22 mouse cellular contexts compared by ENCODE assay signal in genomic region chr6:66848936-66849335, GRCm38 (mm10). TPM values are rescaled to one million over a fixed set of nuclear protein-coding genes. Genes with fewer than 3 reads are reported as not detected.
DNase-seq lines count a peak whose midpoint lies in the region; ATAC-seq and TF ChIP-seq lines count a peak whose summit lies in the region.
"Had no signal": no experiment of that assay in that cellular context is flagged by ENCODE, and none has a peak within 500 bp of the region (broad histone marks: within the 10 kb centered on the region; RNA-seq: fewer than 3 reads in every experiment).

No protein-coding gene starts in this region.

- no peaks in the 10 kb centered on the region for H3K36me3 ChIP-seq in intestine, postnatal 0 days (ENCODE audit: control insufficient read depth, insufficient read depth)
- H3K36me3 ChIP-seq: heart, embryonic 12.5 days; hindbrain, embryonic 15.5 days had no signal

- no peak overlapping the region for H3K4me2 ChIP-seq in intestine, postnatal 0 days (replicated peaks; ENCODE audit: low read depth)
- H3K4me2 ChIP-seq: heart, embryonic 12.5 days; hindbrain, embryonic 15.5 days had no signal

- H3K9me3 ChIP-seq in intestine, postnatal 0 days (ENCODE audit: control insufficient read depth): no peaks in the 10 kb centered on the region
- H3K9me3 ChIP-seq: heart, embryonic 12.5 days; hindbrain, embryonic 15.5 days had no signal

- peak; percentile 60; the same call in 1 of the 2 replicates for ATAC-seq in intestine, postnatal 0 days
- ATAC-seq: forebrain, embryonic 16.5 days; liver, postnatal 0 days had no signal

- no peaks in the 10 kb centered on the region for H3K27me3 ChIP-seq in intestine, postnatal 0 days (replicated peaks; ENCODE audit: control insufficient read depth, insufficient read depth, low read length)
- H3K27me3 ChIP-seq: heart, embryonic 12.5 days; hindbrain, embryonic 15.5 days had no signal

- no peak overlapping the region for H3K4me3 ChIP-seq in intestine, postnatal 0 days (ENCODE audit: low read depth, low read length)
- H3K4me3 ChIP-seq: erythroblast, embryonic 14.5 days; heart, embryonic 12.5 days; hindbrain, embryonic 15.5 days had no signal

- no peak overlapping the region for H3K9ac ChIP-seq in intestine, postnatal 0 days (ENCODE audit: low read depth, low read length)
- H3K9ac ChIP-seq: heart, embryonic 12.5 days; hindbrain, embryonic 15.5 days; liver, postnatal 0 days had no signal

- TF ChIP-seq CTCF in intestine, postnatal 0 days (IDR thresholded peaks at IDR 0.05; ENCODE audit: low read depth): no peak

- no peaks in the 10 kb centered on the region for H3K4me1 ChIP-seq in intestine, postnatal 0 days (replicated peaks; ENCODE audit: control insufficient read depth, insufficient read depth, low read length)
- H3K4me1 ChIP-seq: hindbrain, embryonic 15.5 days had no signal

- DNase-seq in kidney, postnatal 14 days: peak; percentile 27
- DNase-seq in kidney, postnatal 4 days: no peak
- DNase-seq in Muller cell, postnatal 12 days (ENCODE audit: inconsistent ontology term): peak; percentile 81
- DNase-seq in adipocyte (ENCODE audit: low spot score): peak; percentile 73
- no peak for DNase-seq in layer of hippocampus, adult 9-11 months
- no peak for DNase-seq in right cerebral cortex, postnatal 25 days
- DNase-seq: adrenal gland, postnatal 14 days; cerebellum, adult 2 months; heart, postnatal 36 days; liver; liver, postnatal 0 days; right cerebral cortex, postnatal 4 days; thymus, postnatal 36 days had no signal

- WGBS in intestine, postnatal 0 days: 21% methylated on average over 4 of the region's 4 CpGs

- no peak overlapping the region for H3K27ac ChIP-seq in intestine, postnatal 0 days (ENCODE audit: low read depth, low read length)
- H3K27ac ChIP-seq: hindbrain, embryonic 15.5 days had no signal

RNA-seq across cellular contexts. Expression of gene Vmn1r39, which starts 38.5 kb away (rescaled TPM):
- not detected in 2 replicates for polyA plus RNA-seq in intestine, postnatal 0 days (2015; fragmentation: Nextera tagmentation; extraction: Ambion mirVana)
- polyA plus RNA-seq: cerebellum, adult 2 months; erythroblast, embryonic 14.5 days; forebrain, embryonic 16.5 days; gonadal fat pad, adult 2 months; heart, embryonic 12.5 days; hindbrain, embryonic 15.5 days; kidney, embryonic 14.5 days; liver, postnatal 0 days; midbrain, postnatal 0 days; neural tube, embryonic 11.5 days had no signal

RNA-seq across cellular contexts. Expression of gene Gng12, which starts 47.3 kb away (rescaled TPM):
- 265 and 271 TPM in 2 replicates for polyA plus RNA-seq in intestine, postnatal 0 days (2015; fragmentation: Nextera tagmentation; extraction: Ambion mirVana)

Comparison
In these comparisons a context has a peak if more than half of its experiments do, and no peak if none do; other contexts are left out.
1. DNase-seq: peak in kidney, postnatal 14 days (single experiment), Muller cell, postnatal 12 days (single experiment) and adipocyte (single experiment); none in kidney, postnatal 4 days (0 of 2), layer of hippocampus, adult 9-11 months (single experiment) and right cerebral cortex, postnatal 25 days (single experiment).